Mouse (Mus musculus) gastrocnemius, postnatal 4 days (tissue): Measurements from ENCODE around the gene Tmub1. TPM values are rescaled to one million over a fixed set of nuclear protein-coding genes. Genes with fewer than 3 reads are reported as not detected.

ENCODE experiments used
- total RNA-seq, 2 experiments: library from RNA; stranded (reverse); gene quantifications; 2 replicates each; pipeline ENCODE4 v1.2.3; 2021

Gene Tmub1
- total RNA-seq, 2 experiments from 2014 or later, result 6.7 to 7.0 TPM

Other genes starting within 250 kb of the Tmub1 start
- gene Kcnh2, start 96.2 kb downstream of the Tmub1 start, total RNA-seq, result 10 to 100 TPM; 22.4 to 24.6 TPM
- 10 to 100 TPM; 10.4 to 11.7 TPM for gene Nos3, start 83.0 kb downstream of the Tmub1 start, total RNA-seq
- under 1 TPM; 0.67 to 0.86 TPM for gene Atg9b, start 55.7 kb downstream of the Tmub1 start, total RNA-seq
- 10 to 100 TPM; 48.0 to 51.9 TPM for gene Abcb8, start 54.2 kb downstream of the Tmub1 start, total RNA-seq
- gene Asic3, start 34.5 kb downstream of the Tmub1 start, total RNA-seq, result under 1 TPM; 0.22 to 0.52 TPM
- gene Cdk5, start 24.3 kb downstream of the Tmub1 start, total RNA-seq, result 10 to 100 TPM; 24.4 to 25.7 TPM
- 10 to 100 TPM; 40.3 to 42.6 TPM for gene Slc4a2, start 24.0 kb downstream of the Tmub1 start, total RNA-seq
- gene Fastk, start 2.6 kb downstream of the Tmub1 start, total RNA-seq, result 100 to 1,000 TPM; 129 to 132 TPM
- gene Agap3, start 4.3 kb upstream of the Tmub1 start, total RNA-seq, result 10 to 100 TPM; 80.9 to 90.9 TPM
- gene Gbx1, start 79.3 kb upstream of the Tmub1 start, total RNA-seq, result under 1 TPM in 1 of 2 experiments, not detected in 1; 0.10 TPM
- gene Asb10, start 93.1 kb upstream of the Tmub1 start, total RNA-seq, result 10 to 100 TPM; 32.8 to 34.8 TPM
- gene 4931409K22Rik, start 109.0 kb upstream of the Tmub1 start, total RNA-seq, result not detected
- gene Abcf2, start 129.6 kb upstream of the Tmub1 start, total RNA-seq, result 10 to 100 TPM; 60.6 to 61.0 TPM
- gene Chpf2, start 138.9 kb upstream of the Tmub1 start, total RNA-seq, result 10 to 100 TPM; 34.4 to 36.7 TPM
- gene Smarcd3, start 176.6 kb upstream of the Tmub1 start, total RNA-seq, result 100 to 1,000 TPM; 131 to 137 TPM
- 10 to 100 TPM; 29.1 to 29.2 TPM for gene Nub1, start 237.7 kb upstream of the Tmub1 start, total RNA-seq